Mouse (Mus musculus) limb, embryonic 14.5 days (tissue): ENCODE data around the gene Tgfb2. TPM values are rescaled to one million over a fixed set of nuclear protein-coding genes. Genes with fewer than 3 reads are reported as not detected.

Experiments used
- ATAC-seq: fragments of 200-750 bp; cut with Nextera tagmentation; 2 replicates; pipeline ENCODE4 v1.8.0; 2017; ENCODE audit warnings: low read depth, moderate number of reproducible peaks, moderate TSS enrichment; ENCODE audit not compliant: low FRiP score
- DNase-seq: peaks from one replicate; pipeline ENCODE4 v3.0.0-alpha.2; 2015; ENCODE audit warnings: low spot score
- H3K27ac ChIP-seq: fragments of 300-500 bp; sonication (generic); replicated peaks from 2 replicates; pipeline ENCODE4 v1.5.1; 2014; ENCODE audit warnings: low read depth, mild to moderate bottlenecking, low read length, moderate library complexity, mixed read lengths
- H3K27me3 ChIP-seq: fragments of 300-500 bp; sonication (generic); 2 replicates; pipeline ENCODE4 v1.6.1; 2014; ENCODE audit warnings: low read length, mixed read lengths; ENCODE audit not compliant: control insufficient read depth, insufficient read depth
- H3K36me3 ChIP-seq: fragments of 300-500 bp; sonication (generic); 2 replicates; pipeline ENCODE4 v1.6.1; 2014; ENCODE audit warnings: mild to moderate bottlenecking, low read length, moderate library complexity, mixed read lengths; ENCODE audit not compliant: control insufficient read depth, insufficient read depth
- H3K4me1 ChIP-seq: fragments of 300-500 bp; sonication (generic); 2 replicates; pipeline ENCODE4 v1.6.1; 2014; ENCODE audit warnings: antibody characterized with exemption, low read length, mixed read lengths; ENCODE audit not compliant: control insufficient read depth, insufficient read depth
- H3K4me2 ChIP-seq: fragments of 300-500 bp; sonication (generic); replicated peaks from 2 replicates; pipeline ENCODE4 v1.6.1; 2014; ENCODE audit warnings: low read depth, mild to moderate bottlenecking, low read length, moderate library complexity; ENCODE audit not compliant: severe bottlenecking
- H3K4me3 ChIP-seq: fragments of 300-500 bp; sonication (generic); replicated peaks from 2 replicates; pipeline ENCODE4 v1.5.1; 2014; ENCODE audit warnings: low read length
- H3K9ac ChIP-seq: fragments of 300-500 bp; sonication (generic); 2 replicates; pipeline ENCODE4 v1.6.1; 2014; ENCODE audit warnings: mild to moderate bottlenecking, low read depth, low read length, moderate library complexity; ENCODE audit not compliant: severe bottlenecking
- H3K9me3 ChIP-seq: fragments of 300-500 bp; sonication (generic); 2 replicates; pipeline ENCODE4 v1.6.1; 2016; ENCODE audit warnings: low read length; ENCODE audit not compliant: control insufficient read depth
- POLR2A ChIP-seq: fragments of 200-500 bp; IDR thresholded peaks from 2 replicates; pipeline ENCODE4 v1.8.0; 2012; ENCODE audit warnings: inconsistent platforms, mild to moderate bottlenecking, moderate library complexity, borderline replicate concordance; ENCODE audit not compliant: insufficient read depth, insufficient read length; ENCODE audit errors: extremely low read depth
- WGBS: fragments of 180-500 bp; shearing (Covaris S2); extraction: QIAGEN DNeasy Blood & Tissue Kit; methylation state at CpG from one replicate; pipeline ENCODE4 v1.1.7; 2014; 5-methylcytosine and 5-hydroxymethylcytosine counted together
- polyA plus RNA-seq, 2 experiments: library from polyadenylated mRNA; depleted of rRNA in 1 of 2; stranded (reverse) in 1 of 2; unstranded in 1 of 2; fragments of >200 nt; fragmentation: Nextera tagmentation in 1 of 2; extraction: Ambion mirVana in 1 of 2; gene quantifications; 2 replicates each; pipeline versions ENCODE4 v1.2.1 to v1.2.3; 2012 to 2014

Tgfb2 gene
- polyA plus RNA-seq, 2 experiments, result 25.3 to 73.5 TPM

DNA sequence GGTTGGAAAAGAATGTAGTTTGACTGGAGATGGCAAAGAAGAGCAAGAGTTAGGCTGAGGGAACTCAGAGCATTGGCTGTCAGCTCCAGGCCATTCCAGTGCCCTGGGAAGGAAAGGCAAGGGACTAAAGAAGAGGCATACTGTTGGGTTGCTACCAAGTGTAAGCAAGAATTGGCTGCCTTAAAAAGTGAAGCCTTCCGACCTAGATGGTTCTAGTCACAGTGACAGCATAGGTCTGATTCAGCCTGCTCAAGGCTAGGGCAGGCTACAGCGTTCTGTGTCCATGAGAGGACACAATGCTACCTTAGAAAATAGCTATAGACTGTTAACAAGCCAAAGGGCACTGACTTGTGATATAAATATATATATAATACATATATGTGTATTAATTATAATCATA is 117.6 kb downstream of the Tgfb2 start:
- 83% methylated on average over 2 of the region's 2 CpGs for WGBS
- no peaks in the 10 kb centered on the region for H3K36me3 ChIP-seq
- H3K27me3 ChIP-seq, result no peaks in the 10 kb centered on the region
- H3K27ac ChIP-seq, result no peak overlapping the region
- H3K4me3 ChIP-seq, result no peak overlapping the region
- H3K4me2 ChIP-seq, result no peak overlapping the region
- no peaks in the 10 kb centered on the region for H3K9me3 ChIP-seq
- no peak for ATAC-seq
- H3K9ac ChIP-seq, result no peak overlapping the region
- H3K4me1 ChIP-seq, result peaks cover 9% of the 10 kb centered on the region
- TF ChIP-seq POLR2A, result no peak
- no peak for DNase-seq

DNA sequence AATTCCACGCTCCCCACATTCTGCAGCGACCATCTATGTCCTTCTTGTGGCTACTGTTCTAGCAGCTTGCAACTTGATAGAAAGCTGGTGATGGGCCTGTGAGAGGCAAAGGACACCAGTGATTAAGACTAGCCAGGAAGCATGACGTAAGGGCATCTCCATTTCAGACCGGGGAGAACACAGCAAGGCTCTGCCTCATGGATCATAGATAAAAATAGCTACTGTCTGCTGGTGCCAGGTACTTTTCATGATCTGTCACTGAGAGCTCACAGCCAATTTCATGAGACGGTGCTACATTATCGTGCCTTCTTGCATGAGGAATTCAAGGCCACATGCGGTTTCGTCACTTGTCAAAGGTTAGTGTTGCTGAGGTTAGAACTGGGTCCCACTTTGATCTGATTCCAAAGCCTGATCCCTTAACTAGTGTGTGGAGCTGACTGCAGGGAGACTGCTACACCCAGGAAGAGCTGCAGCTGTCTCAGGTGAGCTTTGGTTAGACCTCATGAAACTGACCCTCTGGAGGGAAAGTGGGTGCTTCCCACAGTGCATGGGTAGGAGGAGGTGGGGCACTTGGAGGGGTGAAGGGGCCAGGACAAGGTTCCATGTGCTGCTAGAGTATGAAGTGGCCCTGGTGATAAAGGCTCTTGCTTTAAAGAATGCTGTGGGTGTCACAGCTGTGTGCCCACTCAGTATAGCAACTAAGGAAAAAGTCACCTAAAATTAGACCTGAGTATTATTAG is 118.6 kb downstream of the Tgfb2 start:
- TF ChIP-seq POLR2A, result no peak
- no peak for ATAC-seq
- DNase-seq, result no peak

DNA sequence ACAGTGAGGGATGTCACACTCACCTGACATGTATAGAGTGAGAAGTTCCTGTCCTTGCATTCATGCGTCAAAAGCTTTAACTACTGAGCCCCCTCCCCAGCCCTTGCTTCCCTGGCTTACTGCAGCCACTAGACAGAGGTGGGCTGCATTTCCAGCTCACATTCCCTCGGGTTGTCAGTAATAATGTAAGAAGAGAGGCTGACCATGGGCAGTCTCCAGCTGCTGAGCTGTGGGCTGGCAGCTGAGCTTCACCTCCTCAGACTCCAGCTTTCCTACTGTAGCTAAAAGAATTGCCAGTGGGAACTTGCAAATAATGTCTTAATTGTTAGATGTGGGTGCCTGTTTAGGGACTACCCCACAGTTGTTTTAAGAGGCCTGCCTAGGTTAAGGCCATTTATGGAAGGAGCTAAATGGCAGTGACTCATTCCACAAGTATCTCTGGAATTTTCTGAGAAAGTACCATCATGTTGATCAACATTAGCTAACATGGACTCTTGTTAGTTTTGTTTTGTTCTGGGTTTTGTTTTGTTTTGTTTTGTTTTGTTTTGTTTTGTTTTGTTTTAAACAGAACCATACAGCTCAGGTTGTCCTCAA is 120.1 kb downstream of the Tgfb2 start:
- no peak overlapping the region for H3K4me2 ChIP-seq
- H3K4me1 ChIP-seq, result peaks cover 9% of the 10 kb centered on the region
- no peak overlapping the region for H3K4me3 ChIP-seq
- no peak; the same call in 1 of the 2 replicates for ATAC-seq
- WGBS, result 30% methylated on average over 2 of the region's 2 CpGs
- peak; percentile 10 for DNase-seq
- H3K27ac ChIP-seq, result no peak overlapping the region
- H3K9me3 ChIP-seq, result no peaks in the 10 kb centered on the region
- no peaks in the 10 kb centered on the region for H3K36me3 ChIP-seq
- H3K27me3 ChIP-seq, result no peaks in the 10 kb centered on the region
- TF ChIP-seq POLR2A, result no peak
- H3K9ac ChIP-seq, result no peak overlapping the region

More for the DNA sequence above, 118.6 kb downstream of the Tgfb2 start:
- H3K27ac ChIP-seq, result no peak overlapping the region
- no peaks in the 10 kb centered on the region for H3K27me3 ChIP-seq
- H3K9me3 ChIP-seq, result no peaks in the 10 kb centered on the region
- H3K4me2 ChIP-seq, result no peak overlapping the region
- H3K9ac ChIP-seq, result no peak overlapping the region
- no peaks in the 10 kb centered on the region for H3K36me3 ChIP-seq
- 85% methylated on average over 8 of the region's 8 CpGs for WGBS
- H3K4me3 ChIP-seq, result no peak overlapping the region
- H3K4me1 ChIP-seq, result peaks cover 9% of the 10 kb centered on the region

DNA sequence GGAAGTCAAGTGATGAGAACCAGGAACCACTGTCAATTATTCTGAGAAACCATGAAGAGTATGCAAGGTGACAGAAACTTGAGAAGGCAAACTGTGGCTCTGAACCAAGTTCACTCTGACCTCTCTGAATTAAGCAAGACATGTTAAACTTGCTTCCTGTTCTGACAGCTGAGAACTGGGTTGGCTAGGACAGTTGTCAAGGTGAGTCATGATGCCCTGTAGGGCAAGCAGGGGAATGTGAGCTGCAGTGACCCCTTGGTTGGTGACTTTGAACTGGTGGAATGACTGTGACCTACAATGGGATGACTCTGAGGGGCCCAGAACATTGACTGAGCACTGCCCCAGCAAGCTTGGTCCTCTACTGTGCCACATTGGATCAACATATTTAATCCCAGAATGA is 121.9 kb downstream of the Tgfb2 start:
- TF ChIP-seq POLR2A, result no peak
- no peak for DNase-seq
- ATAC-seq, result no peak
- Histone ChIP-seq H3K9ac (no peak overlapping the region), H3K36me3 (no peaks in the 10 kb centered on the region), H3K27me3 (no peaks in the 10 kb centered on the region), H3K4me1 (peaks cover 9% of the 10 kb centered on the region), H3K27ac (no peak overlapping the region), H3K9me3 (no peaks in the 10 kb centered on the region), H3K4me3 (no peak overlapping the region), H3K4me2 (no peak overlapping the region)

DNA sequence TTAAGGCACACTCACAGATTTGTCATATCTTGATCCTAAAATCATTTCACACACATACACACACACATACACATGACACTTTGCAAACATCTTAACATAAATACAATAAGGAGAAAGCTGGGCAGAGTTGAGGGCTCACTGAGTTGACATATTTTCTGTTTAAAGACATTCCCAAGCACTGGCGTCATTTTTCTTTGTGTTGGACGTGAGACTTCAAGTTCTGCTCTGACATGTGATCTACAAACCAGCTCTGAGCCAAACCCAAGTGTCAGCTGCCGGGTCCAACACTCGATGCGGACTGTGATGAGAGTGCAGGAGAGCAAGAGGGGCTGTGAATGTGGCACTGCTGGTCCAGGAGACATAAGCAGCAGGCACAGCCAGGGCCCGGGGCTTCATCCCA is 123.7 kb downstream of the Tgfb2 start:
- H3K27ac ChIP-seq, result no peak overlapping the region
- peaks cover 9% of the 10 kb centered on the region for H3K4me1 ChIP-seq
- no peaks in the 10 kb centered on the region for H3K36me3 ChIP-seq
- DNase-seq (no peak), ATAC-seq (no peak)
- H3K27me3 ChIP-seq, result no peaks in the 10 kb centered on the region
- WGBS, result 76% methylated on average over 6 of the region's 6 CpGs
- no peak overlapping the region for H3K4me3 ChIP-seq
- H3K4me2 ChIP-seq, result no peak overlapping the region
- H3K9me3 ChIP-seq, result no peaks in the 10 kb centered on the region
- H3K9ac ChIP-seq, result no peak overlapping the region
- TF ChIP-seq POLR2A, result no peak
